Comparison of ENCODE assay signal across 25 mouse cellular contexts in genomic region chr16:57155899-57156298, GRCm38 (mm10). TPM values are rescaled to one million over a fixed set of nuclear protein-coding genes. Genes with fewer than 3 reads are reported as not detected.
A peak's percentile ranks its signal among the peaks of the same experiment; 100 is the strongest.
DNase-seq lines count a peak whose midpoint lies in the region; ATAC-seq lines count a peak whose summit lies in the region.
"Had no signal": no experiment of that assay in that cellular context is flagged by ENCODE, and none has a peak within 500 bp of the region (broad histone marks: within the 10 kb centered on the region; RNA-seq: fewer than 3 reads in every experiment).

No protein-coding gene starts in this region.

- DNase-seq in heart, adult 11 months: peak; percentile 13
- DNase-seq in heart, adult 8-10 months (ENCODE audit: low spot score): no peak
- no peak for DNase-seq in urinary bladder, postnatal 4 days (ENCODE audit: low spot score in 2 of 2)
- DNase-seq in ovary, postnatal 14 days (ENCODE audit: low spot score): no peak
- DNase-seq: cerebellum, adult 18-20 months; cerebellum, postnatal 36 days; gastrocnemius, postnatal 25 days; heart, postnatal 4 days; kidney, postnatal 36 days; layer of hippocampus, postnatal 36 days; lung, postnatal 36 days had no signal

- H3K27ac ChIP-seq in intestine, embryonic 15.5 days: no peak overlapping the region
- H3K27ac ChIP-seq in liver, embryonic 12.5 days: no peak overlapping the region
- H3K27ac ChIP-seq in midbrain, embryonic 16.5 days (ENCODE audit: low read length): no peak overlapping the region
- H3K27ac ChIP-seq: forebrain, embryonic 13.5 days; heart, embryonic 15.5 days; hindbrain, embryonic 14.5 days; kidney, embryonic 15.5 days; limb, embryonic 12.5 days; lung, embryonic 15.5 days; midbrain, embryonic 15.5 days had no signal

- peaks cover 21% of the 10 kb centered on the region; the same call in 1 of the 2 replicates for H3K36me3 ChIP-seq in intestine, embryonic 15.5 days
- peaks cover 83% of the 10 kb centered on the region for H3K36me3 ChIP-seq in liver, embryonic 12.5 days
- H3K36me3 ChIP-seq in midbrain, embryonic 16.5 days (ENCODE audit: control insufficient read depth, insufficient read depth, low read length): peaks cover 21% of the 10 kb centered on the region

- no peak overlapping the region for H3K4me3 ChIP-seq in intestine, embryonic 15.5 days (replicated peaks)
- H3K4me3 ChIP-seq in liver, embryonic 12.5 days: no peak overlapping the region
- no peak overlapping the region for H3K4me3 ChIP-seq in midbrain, embryonic 16.5 days (ENCODE audit: low read depth, low read length)
- H3K4me3 ChIP-seq: forebrain, embryonic 13.5 days; heart, embryonic 15.5 days; kidney, embryonic 15.5 days; limb, embryonic 12.5 days; lung, embryonic 15.5 days; midbrain, embryonic 15.5 days had no signal

- no peak overlapping the region for H3K9ac ChIP-seq in intestine, embryonic 15.5 days
- no peak overlapping the region for H3K9ac ChIP-seq in liver, embryonic 12.5 days
- H3K9ac ChIP-seq in midbrain, embryonic 16.5 days (ENCODE audit: low read depth, low read length): no peak overlapping the region
- H3K9ac ChIP-seq: forebrain, embryonic 13.5 days; heart, embryonic 15.5 days; hindbrain, embryonic 14.5 days; kidney, embryonic 15.5 days; limb, embryonic 12.5 days; lung, embryonic 15.5 days; midbrain, embryonic 15.5 days had no signal

- ATAC-seq in intestine, embryonic 15.5 days: 0 out of 2 replicates have a peak, but pooled peaks have one; percentile 15
- ATAC-seq in liver, embryonic 12.5 days: peak; percentile 86
- peak; percentile 27; the same call in 1 of the 2 replicates for ATAC-seq in megakaryocyte progenitor cell, adult 5-6 weeks (replicated peaks; ENCODE audit: poor library complexity)
- ATAC-seq in midbrain, embryonic 16.5 days: no peak
- ATAC-seq: CD4-positive, CD25-positive, alpha-beta regulatory T cell, adult 4 months; forebrain, embryonic 13.5 days; inflammation-experienced regulatory T-cells, adult 6 months; midbrain, embryonic 15.5 days; Patski had no signal

- H3K4me2 ChIP-seq in intestine, embryonic 15.5 days (replicated peaks): no peak overlapping the region
- H3K4me2 ChIP-seq in liver, embryonic 12.5 days: peak overlapping the region; percentile 17; the same call in 1 of the 2 replicates
- H3K4me2 ChIP-seq in midbrain, embryonic 16.5 days (ENCODE audit: low read length): no peak overlapping the region
- H3K4me2 ChIP-seq: forebrain, embryonic 13.5 days; heart, embryonic 15.5 days; hindbrain, embryonic 14.5 days; kidney, embryonic 15.5 days; limb, embryonic 12.5 days; lung, embryonic 15.5 days; midbrain, embryonic 15.5 days had no signal

- no peaks in the 10 kb centered on the region for H3K27me3 ChIP-seq in intestine, embryonic 15.5 days (replicated peaks)
- H3K27me3 ChIP-seq in liver, embryonic 12.5 days (replicated peaks): no peaks in the 10 kb centered on the region
- no peaks in the 10 kb centered on the region for H3K27me3 ChIP-seq in midbrain, embryonic 16.5 days (ENCODE audit: control insufficient read depth, insufficient read depth, low read depth, low read length)
- H3K27me3 ChIP-seq: forebrain, embryonic 13.5 days; heart, embryonic 15.5 days; kidney, embryonic 15.5 days; limb, embryonic 12.5 days; lung, embryonic 15.5 days; midbrain, embryonic 15.5 days; Patski had no signal

- no peaks in the 10 kb centered on the region for H3K4me1 ChIP-seq in intestine, embryonic 15.5 days (replicated peaks)
- peaks cover 14% of the 10 kb centered on the region for H3K4me1 ChIP-seq in liver, embryonic 12.5 days
- H3K4me1 ChIP-seq in midbrain, embryonic 16.5 days (ENCODE audit: control insufficient read depth, insufficient read depth, low read length): no peaks in the 10 kb centered on the region
- H3K4me1 ChIP-seq: forebrain, embryonic 13.5 days; heart, embryonic 15.5 days; kidney, embryonic 15.5 days; limb, embryonic 12.5 days; lung, embryonic 15.5 days; midbrain, embryonic 15.5 days had no signal

- H3K9me3 ChIP-seq in intestine, embryonic 15.5 days: no peaks in the 10 kb centered on the region
- no peaks in the 10 kb centered on the region for H3K9me3 ChIP-seq in liver, embryonic 12.5 days (replicated peaks)
- no peaks in the 10 kb centered on the region for H3K9me3 ChIP-seq in midbrain, embryonic 16.5 days (replicated peaks; ENCODE audit: control insufficient read depth, low read length, poor library complexity, severe bottlenecking)
- H3K9me3 ChIP-seq: forebrain, embryonic 13.5 days; heart, embryonic 15.5 days; kidney, embryonic 15.5 days; limb, embryonic 12.5 days; lung, embryonic 15.5 days; midbrain, embryonic 15.5 days had no signal

RNA-seq across cellular contexts. Expression of gene Nit2, which starts 11.2 kb away (rescaled TPM):
- 10 to 100 TPM; 25.8 to 33.3 (median 29.9) TPM for total RNA-seq in heart, adult 8-10 months (2022)
- polyA plus RNA-seq in intestine, embryonic 15.5 days (2015; fragmentation: Nextera tagmentation; extraction: Ambion mirVana): 74.7 and 81.2 TPM in 2 replicates
- polyA plus RNA-seq in liver, embryonic 12.5 days (2016; fragmentation: Nextera tagmentation; extraction: Ambion mirVana): 42.5 and 42.6 TPM in 2 replicates
- total RNA-seq in megakaryocyte progenitor cell, adult 5-6 weeks (2015): 35.2 and 40.7 TPM in 2 replicates
- total RNA-seq in megakaryocyte progenitor cell, adult 5-6 weeks (2017): 30.9 and 38.1 TPM in 2 replicates
- 44.9 and 60.4 TPM in 2 replicates for polyA plus RNA-seq in midbrain, embryonic 16.5 days (2015; fragmentation: Nextera tagmentation; extraction: Ambion mirVana)

RNA-seq across cellular contexts. Expression of gene Tomm70a, which starts 34.4 kb away (rescaled TPM):
- 10 to 100 TPM; 36.3 to 45.4 (median 41.1) TPM for total RNA-seq in heart, adult 8-10 months (2022)
- polyA plus RNA-seq in intestine, embryonic 15.5 days (2015; fragmentation: Nextera tagmentation; extraction: Ambion mirVana): 50.1 and 55.8 TPM in 2 replicates
- polyA plus RNA-seq in liver, embryonic 12.5 days (2016; fragmentation: Nextera tagmentation; extraction: Ambion mirVana): 50.7 and 51.2 TPM in 2 replicates
- total RNA-seq in megakaryocyte progenitor cell, adult 5-6 weeks (2015): 92.0 and 95.9 TPM in 2 replicates
- 68.3 and 73.8 TPM in 2 replicates for total RNA-seq in megakaryocyte progenitor cell, adult 5-6 weeks (2017)
- 63.0 and 66.3 TPM in 2 replicates for polyA plus RNA-seq in midbrain, embryonic 16.5 days (2015; fragmentation: Nextera tagmentation; extraction: Ambion mirVana)
